Mouse (Mus musculus) urinary bladder, postnatal 36 days (tissue): Measurements from ENCODE around the gene Ncoa6.

ENCODE experiments used
- DNase-seq, 2 experiments: peaks; one replicate each; pipeline ENCODE4 v3.0.0; 2022; ENCODE audit warnings: low spot score in 2 of 2, mixed read lengths in 1 of 2

The Ncoa6 gene

DNA sequence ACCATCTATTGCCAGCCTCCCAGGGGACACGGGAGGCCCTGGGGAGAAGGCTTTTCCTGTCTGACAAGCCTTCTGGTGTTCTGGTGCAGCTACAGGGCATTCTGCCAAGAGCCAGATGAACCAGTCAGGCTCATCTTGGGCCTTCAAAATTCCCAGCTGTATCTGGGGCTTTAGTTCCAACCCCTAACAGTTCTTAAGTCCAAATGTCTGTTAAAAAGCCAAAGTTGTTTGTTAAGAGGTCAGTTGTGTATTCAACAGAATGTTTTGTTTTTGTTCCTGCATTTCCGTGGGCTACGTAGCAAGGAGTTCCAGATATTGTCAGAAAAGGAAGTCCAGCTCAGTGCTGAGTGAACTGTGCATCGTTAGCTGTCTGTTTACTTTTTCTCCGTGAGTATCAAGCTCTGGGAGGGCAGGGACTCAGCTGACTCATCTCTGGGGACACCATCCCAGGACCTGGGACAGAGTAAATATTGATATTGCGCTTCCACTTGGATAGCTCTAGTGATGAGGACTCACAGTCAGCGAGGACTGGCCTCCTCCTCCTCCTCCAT is 104.3 kb downstream of the Ncoa6 start:
- DNase-seq = peak; percentile 32 to 41

DNA sequence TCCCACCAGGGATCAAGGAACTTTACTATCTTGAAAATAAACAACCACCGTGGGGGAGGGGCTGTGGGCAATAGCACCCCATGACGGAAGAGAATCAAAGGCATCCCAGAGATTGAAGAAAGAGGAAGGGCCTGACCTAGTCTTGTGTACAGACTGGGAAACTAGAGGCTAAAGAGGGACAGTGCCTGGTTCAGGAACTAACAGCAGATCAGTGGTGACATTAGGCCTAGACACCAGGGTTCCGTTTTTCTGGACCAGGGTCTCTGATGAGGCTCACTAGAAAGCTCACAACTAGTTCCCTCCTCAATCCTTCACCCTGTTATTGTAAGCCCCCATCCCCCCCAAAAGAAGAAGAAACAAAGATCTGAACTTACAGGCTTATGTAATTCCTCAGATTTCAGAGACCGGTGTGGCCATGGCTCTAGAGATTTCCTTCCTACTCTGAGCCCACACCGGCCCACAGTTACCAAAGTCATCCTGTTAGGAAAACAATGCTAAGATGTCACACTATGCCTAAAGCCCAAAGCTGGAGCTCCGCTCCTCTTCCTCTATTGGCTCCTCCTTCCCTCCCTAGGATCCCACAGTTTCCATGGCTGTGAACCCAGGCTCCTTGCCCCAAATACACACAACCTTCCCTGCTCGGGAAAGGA is 105.9 kb downstream of the Ncoa6 start:
- DNase-seq = no peak

GRCm38 (mm10) chr2:155357686-155358399 is 115.9 kb downstream of the Ncoa6 start:
- no peak for DNase-seq

- DNase-seq = peak; percentile 93 to 94
Observed at GRCm38 (mm10) chr2:155356971-155357591, 116.6 kb downstream of the Ncoa6 start, which contains the start of gene Pigu. Gene Pigu (minus strand): TSS chr2:155357430.

DNA sequence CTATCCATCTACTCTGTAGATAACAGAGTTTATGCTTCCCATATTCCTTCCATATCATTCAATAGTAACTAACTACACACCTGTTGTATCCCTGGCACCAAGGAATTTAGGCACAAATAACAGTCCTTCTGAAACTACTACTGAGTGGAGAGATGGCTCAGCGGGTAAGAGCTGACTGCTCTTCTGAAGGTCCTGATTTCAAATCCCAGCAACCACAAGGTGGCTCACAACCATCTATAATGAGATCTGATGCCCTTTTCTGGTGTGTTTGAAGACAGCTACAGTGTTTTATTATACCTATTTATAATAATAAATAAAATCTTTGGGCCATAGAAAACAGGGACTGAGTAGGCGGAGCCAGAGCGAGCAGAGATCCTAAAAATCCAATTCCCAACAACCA is 119.3 kb downstream of the Ncoa6 start:
- DNase-seq = no peak

GRCm38 (mm10) chr2:155346670-155347069 is 127.0 kb downstream of the Ncoa6 start:
- no peak for DNase-seq
